Mouse (Mus musculus): ENCODE results near the gene Ube3c.
"Not testable (repeated sequence)": the region's sequence is repeated elsewhere in the genome, so short reads cannot be mapped to it uniquely, and the experiment has no call there.

DNA sequence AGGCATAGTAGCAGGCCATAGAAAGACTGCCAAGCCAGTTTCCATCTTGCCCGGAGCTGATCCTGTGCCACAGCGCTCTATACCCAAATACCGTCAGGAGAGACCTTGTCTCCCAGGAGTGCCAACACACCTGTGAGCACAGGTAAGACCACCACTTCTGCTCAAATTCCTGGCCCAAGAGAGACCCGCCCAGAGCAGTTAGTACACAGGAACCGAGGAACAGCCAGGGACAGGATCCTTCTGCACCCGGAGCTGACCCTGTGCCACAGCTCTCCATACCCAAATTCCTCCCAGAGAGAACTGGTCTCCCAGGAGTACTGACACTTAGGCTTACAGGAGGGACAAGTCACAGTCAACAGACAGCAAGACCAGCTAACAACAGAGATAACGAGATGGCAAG lies 23.1 kb downstream of the Ube3c start:
- TF ChIP-seq CTCF (IDR thresholded peaks at IDR 0.05; ENCODE audit: borderline replicate concordance, extremely low read depth, insufficient read depth, insufficient read length); POLR2A (IDR thresholded peaks at IDR 0.05; ENCODE audit: borderline replicate concordance, extremely low read depth, insufficient read depth, insufficient read length, poor library complexity, severe bottlenecking): not testable (repeated sequence)
